Mouse (Mus musculus): Measurements from ENCODE around the gene Dusp16. TPM values are rescaled to one million over a fixed set of nuclear protein-coding genes. Genes with fewer than 3 reads are reported as not detected.

Gene Dusp16
- 1.6 and 3.2 TPM in 2 replicates for polyA plus RNA-seq (2012; ENCODE audit: low replicate concordance)

GRCm38 (mm10) chr6:134792141-134793045, at the start of gene Dusp16:
TSS of gene Dusp16 (minus strand) at chr6:134792625.

GRCm38 (mm10) chr6:134829786-134830700, 37.6 kb upstream of the Dusp16 start, which contains the start of gene Crebl2:
TSS of gene Crebl2 (plus strand) at chr6:134830154.

Other genes starting within 250 kb of the Dusp16 start
- gene Lrp6, start 225.7 kb downstream of the Dusp16 start, polyA plus RNA-seq (2012; ENCODE audit: low replicate concordance): 12.3 and 13.3 TPM in 2 replicates
- gene Mansc1, start 160.1 kb downstream of the Dusp16 start, polyA plus RNA-seq (2012; ENCODE audit: low replicate concordance): 0.09 and 0.16 TPM in 2 replicates
- 17.6 and 25.2 TPM in 2 replicates for gene Borcs5, start 153.1 kb downstream of the Dusp16 start, polyA plus RNA-seq (2012; ENCODE audit: low replicate concordance)
- gene Crebl2, start 37.5 kb upstream of the Dusp16 start, polyA plus RNA-seq (2012; ENCODE audit: low replicate concordance): 3.1 and 6.3 TPM in 2 replicates
- 0.47 and 3.2 TPM in 2 replicates for gene Gpr19, start 106.0 kb upstream of the Dusp16 start, polyA plus RNA-seq (2012; ENCODE audit: low replicate concordance)
- gene Cdkn1b, start 127.8 kb upstream of the Dusp16 start, polyA plus RNA-seq (2012; ENCODE audit: low replicate concordance): 59.9 and 68.8 TPM in 2 replicates
- gene Apold1, start 189.1 kb upstream of the Dusp16 start, polyA plus RNA-seq (2012; ENCODE audit: low replicate concordance): 0.44 and 0.59 TPM in 2 replicates
- 2.6 and 5.3 TPM in 2 replicates for gene Ddx47, start 219.0 kb upstream of the Dusp16 start, polyA plus RNA-seq (2012; ENCODE audit: low replicate concordance)

All from leukemia stem cell, adult 10-12 weeks (primary cell).